Mouse (Mus musculus) hindbrain, embryonic 10.5 days (tissue): Measurements from ENCODE around the gene Apoa2. TPM values are rescaled to one million over a fixed set of nuclear protein-coding genes. Genes with fewer than 3 reads are reported as not detected.
A peak's percentile ranks its signal among the peaks of the same experiment; 100 is the strongest.

Experiments used
- DNase-seq: peaks from one replicate; pipeline ENCODE4 v3.0.0-alpha.2; 2017; ENCODE audit warnings: low spot score
- H3K27ac ChIP-seq: fragments of 300-500 bp; sonication (generic); 2 replicates; pipeline ENCODE4 v1.5.1; 2016; ENCODE audit warnings: mild to moderate bottlenecking, moderate library complexity
- H3K27me3 ChIP-seq: fragments of 300-500 bp; sonication (generic); 2 replicates; pipeline ENCODE4 v1.6.1; 2016; ENCODE audit warnings: mild to moderate bottlenecking; ENCODE audit not compliant: poor library complexity, insufficient read depth, severe bottlenecking
- H3K36me3 ChIP-seq: fragments of 300-500 bp; sonication (generic); 2 replicates; pipeline ENCODE4 v1.6.1; 2016; ENCODE audit warnings: mild to moderate bottlenecking, moderate library complexity
- H3K4me1 ChIP-seq: fragments of 300-500 bp; sonication (generic); replicated peaks from 2 replicates; pipeline ENCODE4 v1.6.1; 2016; ENCODE audit warnings: mild to moderate bottlenecking
- H3K4me3 ChIP-seq: fragments of 300-500 bp; sonication (generic); 2 replicates; pipeline ENCODE4 v1.5.1; 2016; ENCODE audit warnings: mild to moderate bottlenecking, moderate library complexity
- H3K9me3 ChIP-seq: fragments of 300-500 bp; sonication (generic); 2 replicates; pipeline ENCODE4 v1.6.1; 2016; ENCODE audit warnings: mild to moderate bottlenecking, moderate library complexity
- WGBS: fragments of 180-500 bp; shearing (Covaris S2); methylation state at CpG from one replicate; pipeline ENCODE4 v1.1.7; 2016; 5-methylcytosine and 5-hydroxymethylcytosine counted together
- polyA plus RNA-seq: library from polyadenylated mRNA; unstranded; fragments of >200 nt; fragmentation: Nextera tagmentation; extraction: Ambion mirVana; gene quantifications from 2 replicates; pipeline ENCODE4 v1.2.1, GENCODE M21; 2016

Apoa2 gene
- polyA plus RNA-seq, 1 experiment from 2014 or later, result 4.7 TPM

DNA sequence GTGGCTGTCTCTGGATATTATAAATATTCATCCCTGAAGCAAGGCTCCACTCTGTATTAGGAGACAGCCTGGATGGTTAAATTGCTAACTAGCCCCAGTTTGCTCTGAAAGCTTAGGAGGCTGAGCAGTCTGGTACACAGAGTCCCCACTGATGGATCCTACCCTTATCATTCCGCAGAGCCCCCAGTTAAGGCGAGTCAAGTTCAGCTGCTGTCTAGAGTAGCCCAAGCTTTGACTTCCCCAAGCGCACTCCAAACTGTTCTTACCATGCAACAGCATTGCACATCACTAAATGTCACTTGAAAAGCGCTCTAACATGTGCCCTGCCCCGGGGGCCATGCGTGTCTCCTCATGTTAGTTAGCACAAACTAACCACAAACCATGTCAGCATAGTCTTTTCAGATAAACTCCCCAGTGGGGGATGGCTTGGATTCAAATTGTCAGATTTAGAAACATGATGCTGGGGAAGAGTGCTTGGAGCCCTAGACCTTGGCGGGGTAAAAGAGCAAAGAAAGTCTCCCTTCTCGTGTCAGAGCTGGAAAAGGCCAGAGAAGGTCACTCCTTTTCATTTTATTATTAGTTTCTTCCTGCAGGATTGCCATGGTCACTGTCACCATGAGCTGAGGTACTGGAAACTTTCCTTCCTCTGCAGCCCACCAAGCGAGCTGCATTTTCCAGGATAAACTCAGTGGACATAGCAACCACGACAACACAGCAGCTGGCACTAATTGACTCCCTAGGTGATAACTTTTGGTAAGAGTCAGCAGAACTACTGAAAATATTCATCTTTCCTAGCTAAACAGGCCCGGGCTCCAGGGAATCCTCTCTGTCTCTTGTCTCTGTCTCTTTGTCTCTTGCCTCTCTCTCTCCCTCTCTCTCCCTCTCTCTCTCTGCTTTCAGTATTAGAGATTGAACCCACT, 30.7 kb upstream of the Apoa2 start:
- peaks cover 51% of the 10 kb centered on the region for H3K4me1 ChIP-seq
- peak; percentile 25 for DNase-seq
- H3K27me3 ChIP-seq, result peaks cover 98% of the 10 kb centered on the region
- WGBS, result 24% methylated on average over 11 of the region's 11 CpGs
- peak overlapping the region; percentile 67 for H3K4me3 ChIP-seq
- H3K9me3 ChIP-seq, result no peaks in the 10 kb centered on the region
- H3K36me3 ChIP-seq, result no peaks in the 10 kb centered on the region
- H3K27ac ChIP-seq, result 0 out of 2 replicates have a peak overlapping the region, but pooled peaks have one; percentile 5

DNA sequence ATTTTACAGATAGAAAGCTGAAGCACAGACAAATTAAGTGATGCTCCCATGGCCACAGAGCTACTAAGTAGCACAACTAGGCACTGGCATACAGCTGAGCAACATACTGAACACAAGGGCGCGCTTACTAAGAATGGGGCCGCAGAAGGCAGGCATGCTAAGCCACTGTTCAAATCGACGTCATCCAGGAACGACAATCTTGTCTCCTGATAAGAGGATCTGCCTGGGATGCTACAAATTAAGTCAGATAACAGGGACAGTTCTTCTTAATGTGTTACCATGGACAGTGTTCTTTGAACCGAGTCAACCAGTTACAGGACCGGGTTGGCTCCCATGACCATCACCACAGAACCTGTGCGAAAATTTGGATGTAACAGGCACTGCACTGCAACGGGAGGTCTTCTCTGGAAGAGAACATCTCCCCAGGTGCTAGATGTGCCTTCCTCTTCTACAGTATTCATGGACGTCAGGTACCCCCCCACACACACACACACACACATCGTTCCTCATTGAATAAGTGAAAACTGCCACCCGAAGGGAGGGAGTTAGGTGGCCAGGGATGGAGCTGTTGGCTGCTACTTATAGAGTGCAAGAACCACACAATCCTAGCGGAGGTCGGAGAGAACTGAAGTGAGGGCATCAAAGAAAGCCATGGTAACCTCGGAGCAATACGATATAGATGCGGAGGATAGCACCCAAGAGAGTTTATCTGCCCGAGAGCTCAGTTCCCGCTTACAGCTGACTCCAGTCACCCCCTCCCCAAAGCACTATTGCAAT, 29.6 kb upstream of the Apoa2 start:
- DNase-seq, result peak; percentile 29
- Histone ChIP-seq H3K27ac (peak overlapping the region; percentile 66; the same call in 1 of the 2 replicates), H3K36me3 (no peaks in the 10 kb centered on the region), H3K9me3 (no peaks in the 10 kb centered on the region), H3K4me1 (peaks cover 43% of the 10 kb centered on the region), H3K27me3 (peaks cover 93% of the 10 kb centered on the region), H3K4me3 (peak overlapping the region; percentile 67)
- WGBS, result 5% methylated on average over 20 of the region's 20 CpGs

DNA sequence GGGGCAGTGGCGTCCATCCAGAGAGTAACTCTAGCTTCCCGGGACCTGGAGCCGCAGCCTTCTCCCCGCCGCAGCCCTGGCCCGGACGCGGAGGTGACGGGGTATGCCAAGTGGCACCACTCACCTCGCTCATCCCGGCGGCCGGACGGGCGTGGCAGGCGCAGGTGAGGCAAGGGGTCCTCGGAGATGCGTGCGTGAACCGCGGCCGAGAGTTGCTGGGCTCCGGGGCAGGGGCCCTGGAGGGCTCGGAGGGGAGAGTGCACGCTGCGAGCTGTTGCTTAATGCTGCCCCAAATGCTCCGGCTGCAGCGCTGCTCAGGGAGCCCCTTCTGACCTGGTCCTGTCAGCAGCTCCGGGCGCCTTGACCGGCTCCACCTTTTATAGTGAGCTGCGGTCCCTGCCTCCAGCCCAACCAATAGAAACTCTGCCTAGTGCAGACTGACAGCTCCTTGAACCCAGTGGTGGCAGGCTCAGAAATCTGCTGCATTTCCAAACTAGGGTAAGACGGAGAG, 28.9 kb upstream of the Apoa2 start, which contains the start of gene Pcp4l1:
TSS of gene Pcp4l1 (minus strand) at position 382 of the 511 bp plus-strand sequence.
- Histone ChIP-seq H3K27ac (peak within 1 kb of the TSS; percentile 66; the same call in 1 of the 2 replicates), H3K36me3 (no peaks in the 10 kb centered on the region), H3K9me3 (no peaks in the 10 kb centered on the region), H3K4me3 (peak within 1 kb of the TSS; percentile 67), H3K27me3 (peaks cover 86% of the 10 kb centered on the region), H3K4me1 (peaks cover 43% of the 10 kb centered on the region)
- WGBS, result under 1% methylated on average over 33 of the region's 33 CpGs
- DNase-seq, result peak; percentile 77

- Histone ChIP-seq H3K36me3 (no peaks in the 10 kb centered on the region), H3K4me1 (peaks cover 20% of the 10 kb centered on the region), H3K4me3 (no peak overlapping the region), H3K27me3 (peaks cover 50% of the 10 kb centered on the region), H3K9me3 (no peaks in the 10 kb centered on the region), H3K27ac (no peak overlapping the region)
- DNase-seq, result no peak
- 49% methylated on average over 1 of the region's 1 CpGs for WGBS
These were observed 25.3 kb upstream of the Apoa2 start for GRCm38 (mm10) chr1:171199532-171199931.

DNA sequence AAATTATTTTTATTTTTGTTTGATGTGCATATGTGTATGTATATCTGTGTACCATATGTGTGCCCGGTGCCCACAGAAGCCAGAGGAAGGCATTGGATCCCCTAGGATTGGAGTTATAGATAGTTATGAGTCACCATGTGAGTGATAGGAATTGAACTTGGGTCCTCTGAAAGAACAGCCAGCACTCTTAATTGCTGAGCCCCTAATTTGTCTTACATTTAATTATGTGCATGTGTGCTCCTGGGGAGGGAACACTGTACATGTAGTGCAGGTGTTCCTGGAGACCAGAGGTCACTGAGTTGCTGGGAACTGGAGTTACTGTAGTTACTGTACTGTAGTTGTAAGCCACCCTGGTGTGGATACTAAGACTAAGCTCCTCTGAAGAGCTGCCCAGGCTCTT, 24.1 kb upstream of the Apoa2 start:
- H3K27ac ChIP-seq, result no peak overlapping the region
- WGBS, result 95% methylated on average over 1 of the region's 1 CpGs
- H3K4me3 ChIP-seq, result no peak overlapping the region
- H3K36me3 ChIP-seq, result no peaks in the 10 kb centered on the region
- H3K4me1 ChIP-seq, result peaks cover 8% of the 10 kb centered on the region
- no peak for DNase-seq
- H3K9me3 ChIP-seq, result no peaks in the 10 kb centered on the region
- H3K27me3 ChIP-seq, result peaks cover 38% of the 10 kb centered on the region

- Histone ChIP-seq H3K36me3 (no peaks in the 10 kb centered on the region), H3K27ac (no peak overlapping the region), H3K4me3 (no peak overlapping the region), H3K27me3 (peaks cover 9% of the 10 kb centered on the region), H3K4me1 (no peaks in the 10 kb centered on the region), H3K9me3 (no peaks in the 10 kb centered on the region)
- DNase-seq, result no peak
- 58% methylated on average over 11 of the region's 11 CpGs for WGBS
These were observed 21.2 kb upstream of the Apoa2 start for GRCm38 (mm10) chr1:171203471-171204248.

- no peak overlapping the region for H3K4me3 ChIP-seq
- no peaks in the 10 kb centered on the region for H3K9me3 ChIP-seq
- H3K27me3 ChIP-seq, result 0 out of 2 replicates have a peak, but pooled peaks cover 3% of the 10 kb centered on the region
- peaks cover under 1% of the 10 kb centered on the region; the same call in 1 of the 2 replicates for H3K4me1 ChIP-seq
- H3K27ac ChIP-seq, result no peak overlapping the region
- DNase-seq, result no peak
- no peaks in the 10 kb centered on the region for H3K36me3 ChIP-seq
- WGBS, result 63% methylated on average over 7 of the region's 7 CpGs
These were observed 20.6 kb upstream of the Apoa2 start for GRCm38 (mm10) chr1:171204249-171204644.

GRCm38 (mm10) chr1:171205704-171206493, 19.0 kb upstream of the Apoa2 start:
- peaks cover 5% of the 10 kb centered on the region; the same call in 1 of the 2 replicates for H3K4me1 ChIP-seq
- no peaks in the 10 kb centered on the region for H3K9me3 ChIP-seq
- WGBS, result 87% methylated on average over 6 of the region's 6 CpGs
- no peaks in the 10 kb centered on the region for H3K36me3 ChIP-seq
- H3K27me3 ChIP-seq, result no peaks in the 10 kb centered on the region
- H3K27ac ChIP-seq, result no peak overlapping the region
- no peak overlapping the region for H3K4me3 ChIP-seq
- no peak for DNase-seq

GRCm38 (mm10) chr1:171209409-171209808, 15.4 kb upstream of the Apoa2 start:
- no peak overlapping the region for H3K27ac ChIP-seq
- H3K27me3 ChIP-seq, result no peaks in the 10 kb centered on the region
- H3K36me3 ChIP-seq, result no peaks in the 10 kb centered on the region
- H3K9me3 ChIP-seq, result no peaks in the 10 kb centered on the region
- WGBS, result 26% methylated on average over 4 of the region's 4 CpGs
- H3K4me3 ChIP-seq, result no peak overlapping the region
- H3K4me1 ChIP-seq, result peaks cover 7% of the 10 kb centered on the region; the same call in 1 of the 2 replicates
- no peak for DNase-seq

GRCm38 (mm10) chr1:171212854-171213253, 12.0 kb upstream of the Apoa2 start:
- Histone ChIP-seq H3K4me3 (no peak overlapping the region), H3K36me3 (0 out of 2 replicates have a peak, but pooled peaks cover 6% of the 10 kb centered on the region), H3K27ac (no peak overlapping the region), H3K27me3 (peaks cover 2% of the 10 kb centered on the region; the same call in 1 of the 2 replicates), H3K9me3 (no peaks in the 10 kb centered on the region), H3K4me1 (peaks cover 7% of the 10 kb centered on the region; the same call in 1 of the 2 replicates)
- WGBS, result 48% methylated on average over 3 of the region's 3 CpGs
- no peak for DNase-seq

- Histone ChIP-seq H3K4me1 (peaks cover 7% of the 10 kb centered on the region; the same call in 1 of the 2 replicates), H3K27ac (no peak within 1 kb of the TSS), H3K36me3 (peaks cover 17% of the 10 kb centered on the region), H3K4me3 (no peak within 1 kb of the TSS), H3K9me3 (no peaks in the 10 kb centered on the region), H3K27me3 (peaks cover 2% of the 10 kb centered on the region; the same call in 1 of the 2 replicates)
- no peak for DNase-seq
- 70% methylated on average over 10 of the region's 10 CpGs for WGBS
These were observed 10.9 kb upstream of the Apoa2 start, which contains the start of gene Nr1i3 for GRCm38 (mm10) chr1:171213801-171214496. Gene Nr1i3 (plus strand): TSS chr1:171213970.
